Comparison of ENCODE assay signal across 17 mouse cellular contexts in the genomic region with DNA sequence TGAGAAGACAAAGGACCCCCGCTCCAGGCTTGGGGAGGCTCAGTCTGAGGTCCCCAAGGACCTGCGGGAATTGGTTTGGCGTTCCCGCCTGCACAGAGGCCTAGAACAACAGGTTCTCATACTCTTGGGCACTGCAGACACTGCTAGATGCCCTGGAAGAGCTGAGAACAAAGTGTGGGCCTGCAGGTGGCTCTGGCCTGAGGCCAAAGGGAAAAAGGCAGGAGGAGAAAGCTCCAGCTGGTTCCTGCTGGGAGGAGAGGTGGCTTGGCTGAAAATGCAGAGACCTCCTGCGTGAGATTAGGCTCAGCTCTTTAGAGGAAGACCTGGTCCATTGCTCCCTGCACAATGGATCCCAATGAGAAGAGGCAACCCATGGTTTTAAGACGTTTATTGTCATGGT.
DNase-seq lines count a peak whose midpoint lies in the region; ATAC-seq and TF ChIP-seq lines count a peak whose summit lies in the region.
"Had no signal": no experiment of that assay in that cellular context is flagged by ENCODE, and none has a peak within 500 bp of the region (broad histone marks: within the 10 kb centered on the region; RNA-seq: fewer than 3 reads in every experiment).

No protein-coding gene starts in this region.

- no peak for ATAC-seq in kidney, embryonic 16.5 days (ENCODE audit: low FRiP score, low TSS enrichment)
- peak; percentile 39; the same call in 1 of the 2 replicates for ATAC-seq in stomach, embryonic 15.5 days (ENCODE audit: insufficient read depth, low FRiP score, low read depth)
- ATAC-seq: hindbrain, postnatal 0 days had no signal

- no peak overlapping the region for H3K27ac ChIP-seq in kidney, embryonic 16.5 days (ENCODE audit: low read length)
- no peak overlapping the region for H3K27ac ChIP-seq in cerebellum, adult 2 months (ENCODE audit: insufficient read depth, low read length)
- H3K27ac ChIP-seq in stomach, embryonic 15.5 days, result no peak overlapping the region
- no peak overlapping the region for H3K27ac ChIP-seq in thymus, adult 2 months (ENCODE audit: control insufficient read depth, insufficient read depth, low read length)
- H3K27ac ChIP-seq: hindbrain, postnatal 0 days; limb, embryonic 13.5 days; liver, embryonic 14.5 days had no signal

- H3K4me1 ChIP-seq in kidney, embryonic 16.5 days (ENCODE audit: insufficient read depth, low read length), result no peaks in the 10 kb centered on the region
- H3K4me1 ChIP-seq in cerebellum, adult 2 months (ENCODE audit: control insufficient read depth, insufficient read depth, low read length), result peaks cover 3% of the 10 kb centered on the region; the same call in 1 of the 2 replicates
- no peaks in the 10 kb centered on the region for H3K4me1 ChIP-seq in stomach, embryonic 15.5 days
- no peaks in the 10 kb centered on the region for H3K4me1 ChIP-seq in thymus, adult 2 months (replicated peaks; ENCODE audit: control insufficient read depth, insufficient read depth, low read length)
- H3K4me1 ChIP-seq: limb, embryonic 13.5 days had no signal

- no peak overlapping the region for H3K4me2 ChIP-seq in kidney, embryonic 16.5 days (replicated peaks; ENCODE audit: low read depth, low read length)
- H3K4me2 ChIP-seq in stomach, embryonic 15.5 days, result no peak overlapping the region
- H3K4me2 ChIP-seq: heart, embryonic 11.5 days; limb, embryonic 13.5 days had no signal

- peak; percentile 11 for DNase-seq in kidney, postnatal 10 days
- DNase-seq in cerebellum, adult 2 months, result peak; percentile 35 to 63
- peak; percentile 30 to 55 for DNase-seq in cerebellum, postnatal 14 days
- DNase-seq in thymus, adult 2 months, result no peak
- DNase-seq in layer of hippocampus, postnatal 36 days, result no peak
- DNase-seq: adrenal gland, postnatal 10 days; gastrocnemius, postnatal 36 days; heart, postnatal 14 days; midbrain, embryonic 14.5 days; thymus, postnatal 14 days had no signal

- H3K9me3 ChIP-seq in kidney, embryonic 16.5 days (ENCODE audit: low read length), result no peaks in the 10 kb centered on the region
- no peaks in the 10 kb centered on the region for H3K9me3 ChIP-seq in stomach, embryonic 15.5 days
- H3K9me3 ChIP-seq: G1E; limb, embryonic 13.5 days had no signal

- WGBS in kidney, embryonic 16.5 days, result 80% methylated on average over 6 of the region's 6 CpGs
- 30% methylated on average over 6 of the region's 6 CpGs for WGBS in cerebellum, adult 2 months
- WGBS in stomach, embryonic 15.5 days, result 80% methylated on average over 6 of the region's 6 CpGs
- 94% methylated on average over 6 of the region's 6 CpGs for WGBS in thymus, adult 2 months

- H3K9ac ChIP-seq in kidney, embryonic 16.5 days (replicated peaks; ENCODE audit: low read length), result no peak overlapping the region
- H3K9ac ChIP-seq in stomach, embryonic 15.5 days, result no peak overlapping the region
- H3K9ac ChIP-seq: limb, embryonic 13.5 days; liver, embryonic 14.5 days had no signal

- TF ChIP-seq CTCF in cerebellum, adult 2 months (IDR thresholded peaks at IDR 0.05; ENCODE audit: borderline replicate concordance, insufficient read depth, low read depth, low read length), result no peak
- TF ChIP-seq CTCF in thymus, adult 2 months (IDR thresholded peaks at IDR 0.05; ENCODE audit: borderline replicate concordance, control insufficient read depth, extremely low read depth, insufficient read depth, low read length, poor library complexity), result no peak

- H3K27me3 ChIP-seq in kidney, embryonic 16.5 days (ENCODE audit: insufficient read depth, low read length), result no peaks in the 10 kb centered on the region
- H3K27me3 ChIP-seq in cerebellum, adult 2 months (ENCODE audit: control insufficient read depth, insufficient read depth, low read length), result no peaks in the 10 kb centered on the region
- H3K27me3 ChIP-seq in stomach, embryonic 15.5 days (replicated peaks), result no peaks in the 10 kb centered on the region
- H3K27me3 ChIP-seq in thymus, adult 2 months (ENCODE audit: control insufficient read depth, insufficient read depth, low read length), result no peaks in the 10 kb centered on the region
- H3K27me3 ChIP-seq: limb, embryonic 13.5 days had no signal

- H3K4me3 ChIP-seq in kidney, embryonic 16.5 days (ENCODE audit: low read length), result no peak overlapping the region
- H3K4me3 ChIP-seq in cerebellum, adult 2 months (replicated peaks; ENCODE audit: insufficient read depth, low read depth, low read length), result no peak overlapping the region
- no peak overlapping the region for H3K4me3 ChIP-seq in stomach, embryonic 15.5 days (replicated peaks)
- H3K4me3 ChIP-seq in thymus, adult 2 months (ENCODE audit: control insufficient read depth, insufficient read depth, low read length), result no peak overlapping the region
- H3K4me3 ChIP-seq: limb, embryonic 13.5 days had no signal

- TF ChIP-seq POLR2A in cerebellum, adult 2 months (IDR thresholded peaks at IDR 0.05; ENCODE audit: borderline replicate concordance, insufficient read depth, low read length), result no peak
- no peak for TF ChIP-seq POLR2A in thymus, adult 2 months (IDR thresholded peaks at IDR 0.05; ENCODE audit: control insufficient read depth, extremely low read depth, insufficient read depth, low read length, poor library complexity)

- H3K36me3 ChIP-seq in kidney, embryonic 16.5 days (ENCODE audit: insufficient read depth, low read length), result no peaks in the 10 kb centered on the region
- no peaks in the 10 kb centered on the region for H3K36me3 ChIP-seq in stomach, embryonic 15.5 days
- H3K36me3 ChIP-seq in thymus, adult 2 months (ENCODE audit: control insufficient read depth, insufficient read depth, low read length), result no peaks in the 10 kb centered on the region
- H3K36me3 ChIP-seq: G1E; limb, embryonic 13.5 days had no signal

Comparison
In these comparisons a context has a peak if more than half of its experiments do, and no peak if none do; other contexts are left out.
1. DNase-seq: peak in kidney, postnatal 10 days (single experiment), cerebellum, adult 2 months (2 of 2) and cerebellum, postnatal 14 days (2 of 2); none in thymus, adult 2 months (single experiment) and layer of hippocampus, postnatal 36 days (0 of 2).